Mouse (Mus musculus) ES-Bruce4 (cell line): ENCODE results near the gene Cradd.

Experiments used
- CTCF ChIP-seq: IDR thresholded peaks from one replicate; pipeline ENCODE4 v1.8.1; 2011; ENCODE audit warnings: low read depth, low read length
- POLR2A ChIP-seq: IDR thresholded peaks from one replicate; pipeline ENCODE4 v1.8.1; 2011; ENCODE audit warnings: low read length; ENCODE audit not compliant: insufficient read depth

DNA sequence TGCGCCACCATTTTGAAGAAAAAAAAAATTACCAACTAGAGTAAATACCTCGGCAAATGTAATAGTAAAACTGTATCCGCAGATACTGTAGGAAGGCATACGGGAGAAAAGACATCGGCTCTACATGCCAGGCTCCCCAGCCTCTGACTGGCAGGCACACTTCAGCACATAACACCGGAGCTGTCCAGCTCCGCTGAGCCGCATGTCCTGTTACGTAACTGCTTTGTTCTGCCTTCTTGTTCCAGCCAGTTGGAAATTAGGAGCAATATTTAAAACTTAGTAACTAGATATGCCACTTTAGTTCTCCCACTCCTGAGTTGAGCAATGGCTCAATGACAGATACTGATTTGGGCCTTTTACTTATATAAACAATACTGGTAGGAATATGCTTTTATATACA lies 48.4 kb downstream of the Cradd start:
- TF ChIP-seq POLR2A (no peak), CTCF (no peak)
